Mouse (Mus musculus): ENCODE data around the gene Crtc2.
A peak's percentile ranks its signal among the peaks of the same experiment; 100 is the strongest.
"Not testable (repeated sequence)": the region's sequence is repeated elsewhere in the genome, so short reads cannot be mapped to it uniquely, and the experiment has no call there.

The Crtc2 gene

GRCm38 (mm10) chr3:90265034-90265931 lies 11.3 kb downstream of the Crtc2 start, which contains the start of gene Dennd4b:
Dennd4b (plus strand) TSS chr3:90265185.
- ATAC-seq (ENCODE audit: insufficient number of reproducible peaks, low FRiP score, low TSS enrichment): peak; percentile 60

GRCm38 (mm10) chr3:90265932-90266741 lies 12.2 kb downstream of the Crtc2 start:
- peak; percentile 43; the same call in 1 of the 2 replicates for ATAC-seq (ENCODE audit: insufficient number of reproducible peaks, low FRiP score, low TSS enrichment)

GRCm38 (mm10) chr3:90266901-90267775 lies 13.2 kb downstream of the Crtc2 start:
- no peak for ATAC-seq (ENCODE audit: insufficient number of reproducible peaks, low FRiP score, low TSS enrichment)

GRCm38 (mm10) chr3:90268190-90268589 lies 14.2 kb downstream of the Crtc2 start:
- no peak for ATAC-seq (ENCODE audit: insufficient number of reproducible peaks, low FRiP score, low TSS enrichment)

- no peak for ATAC-seq (ENCODE audit: insufficient number of reproducible peaks, low FRiP score, low TSS enrichment)
Measured at GRCm38 (mm10) chr3:90268971-90269370, 15.0 kb downstream of the Crtc2 start.

GRCm38 (mm10) chr3:90270784-90271183 lies 16.8 kb downstream of the Crtc2 start:
- no peak for ATAC-seq (ENCODE audit: insufficient number of reproducible peaks, low FRiP score, low TSS enrichment)

GRCm38 (mm10) chr3:90272170-90272569 lies 18.2 kb downstream of the Crtc2 start:
- no peak for ATAC-seq (ENCODE audit: insufficient number of reproducible peaks, low FRiP score, low TSS enrichment)

GRCm38 (mm10) chr3:90273855-90274254 lies 19.9 kb downstream of the Crtc2 start:
- no peak for ATAC-seq (ENCODE audit: insufficient number of reproducible peaks, low FRiP score, low TSS enrichment)

GRCm38 (mm10) chr3:90275286-90275685 lies 21.3 kb downstream of the Crtc2 start:
- peak; percentile 37; the same call in 1 of the 2 replicates for ATAC-seq (ENCODE audit: insufficient number of reproducible peaks, low FRiP score, low TSS enrichment)

- no peak for ATAC-seq (ENCODE audit: insufficient number of reproducible peaks, low FRiP score, low TSS enrichment)
Measured at GRCm38 (mm10) chr3:90276858-90277257, 22.9 kb downstream of the Crtc2 start.

GRCm38 (mm10) chr3:90277793-90278192 lies 23.8 kb downstream of the Crtc2 start:
- peak; percentile 87 for ATAC-seq (ENCODE audit: insufficient number of reproducible peaks, low FRiP score, low TSS enrichment)

GRCm38 (mm10) chr3:90278211-90278610 lies 24.2 kb downstream of the Crtc2 start:
- ATAC-seq (ENCODE audit: insufficient number of reproducible peaks, low FRiP score, low TSS enrichment): peak; percentile 41; the same call in 1 of the 2 replicates

GRCm38 (mm10) chr3:90279216-90279615 lies 25.3 kb downstream of the Crtc2 start:
- ATAC-seq (ENCODE audit: insufficient number of reproducible peaks, low FRiP score, low TSS enrichment): no peak

- no peak for ATAC-seq (ENCODE audit: insufficient number of reproducible peaks, low FRiP score, low TSS enrichment)
Measured at GRCm38 (mm10) chr3:90279743-90280142, 25.8 kb downstream of the Crtc2 start.

- no peak for ATAC-seq (ENCODE audit: insufficient number of reproducible peaks, low FRiP score, low TSS enrichment)
Measured at GRCm38 (mm10) chr3:90280708-90281107, 26.7 kb downstream of the Crtc2 start.

- ATAC-seq (ENCODE audit: insufficient number of reproducible peaks, low FRiP score, low TSS enrichment): no peak
Measured at GRCm38 (mm10) chr3:90284150-90284549, 30.2 kb downstream of the Crtc2 start.

GRCm38 (mm10) chr3:90289403-90289802 lies 35.4 kb downstream of the Crtc2 start:
- not testable (repeated sequence) for ATAC-seq (ENCODE audit: insufficient number of reproducible peaks, low FRiP score, low TSS enrichment)

GRCm38 (mm10) chr3:90290602-90291001 lies 36.6 kb downstream of the Crtc2 start:
- no peak for ATAC-seq (ENCODE audit: insufficient number of reproducible peaks, low FRiP score, low TSS enrichment)

- ATAC-seq (ENCODE audit: insufficient number of reproducible peaks, low FRiP score, low TSS enrichment): no peak
Measured at GRCm38 (mm10) chr3:90291982-90292344, 38.0 kb downstream of the Crtc2 start.
